Mouse (Mus musculus) MEL (cell line): ENCODE data around the gene Micu1.

Source experiments
- CTCF ChIP-seq, 3 experiments: IDR thresholded peaks in 2 of 3; conservative IDR thresholded peaks in 1 of 3; 2 replicates each; pipeline ENCODE4 v1.5.1; 2011 to 2012; ENCODE audit warnings: low read length in 3 of 3, low read depth in 2 of 3, mild to moderate bottlenecking in 2 of 3, improper control_type of control experiment in 1 of 3, inconsistent platforms in 1 of 3, mixed read lengths in 1 of 3, moderate library complexity in 1 of 3; ENCODE audit not compliant: control insufficient read depth in 1 of 3, insufficient read depth in 1 of 3, poor library complexity in 1 of 3, severe bottlenecking in 1 of 3
- E2F4 ChIP-seq: IDR thresholded peaks from 2 replicates; pipeline ENCODE4 v1.6.1; 2011; ENCODE audit warnings: low read depth, low read length, improper control_type of control experiment, borderline replicate concordance
- EP300 ChIP-seq, 2 experiments: IDR thresholded peaks; 2 replicates each; pipeline ENCODE4 v1.6.1; 2011; ENCODE audit warnings: improper control_type of control experiment in 2 of 2, low read length in 2 of 2, low read depth in 1 of 2, mild to moderate bottlenecking in 1 of 2
- KAT2A ChIP-seq: conservative IDR thresholded peaks from 2 replicates; pipeline ENCODE4 v1.6.1; 2012; ENCODE audit warnings: low read depth, low read length, improper control_type of control experiment, inconsistent platforms
- MEF2A ChIP-seq: IDR thresholded peaks from 2 replicates; pipeline ENCODE4 v1.6.1; 2014; ENCODE audit warnings: low read depth, mild to moderate bottlenecking, inconsistent platforms, low read length, improper control_type of control experiment; ENCODE audit not compliant: poor library complexity, insufficient replicate concordance, severe bottlenecking; ENCODE audit errors: extremely low read depth
- POLR2A ChIP-seq, 2 experiments: IDR thresholded peaks; 2 replicates each; pipeline ENCODE4 v1.6.1; 2011 to 2012; ENCODE audit warnings: low read length in 2 of 2, mild to moderate bottlenecking in 2 of 2, control low read depth in 1 of 2, improper control_type of control experiment in 1 of 2, low read depth in 1 of 2, moderate library complexity in 1 of 2; ENCODE audit not compliant: control insufficient read depth in 1 of 2, insufficient read depth in 1 of 2, poor library complexity in 1 of 2
- TCF12 ChIP-seq: IDR thresholded peaks from 2 replicates; pipeline ENCODE4 v1.6.1; 2014; ENCODE audit warnings: low read depth, mild to moderate bottlenecking, inconsistent platforms, low read length, improper control_type of control experiment, moderate library complexity
- ZKSCAN1 ChIP-seq: IDR thresholded peaks from 2 replicates; pipeline ENCODE4 v1.6.1; 2012; ENCODE audit warnings: low read depth, mild to moderate bottlenecking, inconsistent platforms, low read length, improper control_type of control experiment, moderate library complexity

DNA sequence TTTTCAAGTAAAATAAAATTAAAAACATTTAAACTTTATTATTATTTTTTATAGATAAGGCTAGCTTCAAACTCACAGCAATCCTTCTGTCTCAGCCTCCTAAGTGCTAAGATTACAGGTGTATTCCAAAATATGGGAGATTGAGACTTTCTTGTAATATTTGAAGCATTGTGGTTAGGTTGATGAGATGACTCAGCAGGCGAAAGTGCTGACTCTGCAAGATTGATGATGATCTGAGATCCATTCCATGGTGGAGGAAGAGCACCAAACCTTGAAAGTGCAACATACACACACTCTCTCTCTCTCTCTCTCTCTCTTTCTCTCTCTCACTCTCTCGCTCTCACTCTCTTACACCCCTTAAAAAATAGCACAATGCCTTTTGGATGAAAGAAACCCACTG, 5.3 kb downstream of the Micu1 start:
- TF ChIP-seq E2F4 (no peak), ZKSCAN1 (no peak), CTCF (IDR thresholded peaks at IDR 0.05 in 2 of 3, conservative IDR thresholded peaks at IDR 0.05 in 1 of 3; ENCODE audit: control insufficient read depth in 1 of 3, insufficient read depth in 1 of 3, low read depth in 2 of 3, low read length in 3 of 3, poor library complexity in 1 of 3, severe bottlenecking in 1 of 3) (no peak), EP300 (IDR thresholded peaks at IDR 0.05; ENCODE audit: low read depth in 1 of 2, low read length in 2 of 2) (no peak), KAT2A (no peak), POLR2A (IDR thresholded peaks at IDR 0.05; ENCODE audit: control insufficient read depth in 1 of 2, insufficient read depth in 1 of 2, low read depth in 1 of 2, low read length in 2 of 2, poor library complexity in 1 of 2) (no peak), MEF2A (no peak), TCF12 (no peak)
